Mouse (Mus musculus): ENCODE measurements around the gene Traf3. TPM values are rescaled to one million over a fixed set of nuclear protein-coding genes. Genes with fewer than 3 reads are reported as not detected.

Traf3 gene
- polyA plus RNA-seq, 1 experiment, result 29.8 TPM

DNA sequence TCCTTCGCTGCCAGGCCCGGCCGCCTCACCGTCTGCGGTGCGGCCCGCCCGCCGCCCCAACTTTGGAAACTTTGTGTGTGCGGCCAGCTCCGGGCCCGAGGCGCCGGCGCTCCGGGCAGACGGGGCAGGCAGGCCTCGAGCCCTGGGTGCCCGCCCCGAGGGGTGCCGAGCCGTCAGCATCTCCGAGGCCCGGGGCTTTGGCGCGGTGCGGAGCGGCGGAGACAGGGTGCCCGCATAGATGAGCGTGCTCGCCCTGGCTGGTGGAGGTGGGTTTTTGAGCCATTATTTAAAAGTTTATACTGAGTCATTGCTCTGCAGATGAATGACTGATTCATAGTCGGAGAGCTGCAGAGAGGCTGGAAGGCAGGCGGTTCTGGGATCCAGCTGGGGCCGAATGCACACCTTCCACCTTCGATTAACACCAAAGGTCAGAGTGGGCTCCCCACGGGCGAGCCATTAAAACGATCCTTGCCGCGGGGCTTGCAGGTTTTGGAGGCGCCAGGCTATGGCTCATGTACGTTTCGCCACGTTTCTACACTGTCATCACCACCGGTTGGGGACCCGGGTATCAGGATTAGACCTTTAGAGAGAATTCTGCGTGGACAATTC, 615 bp downstream of the Traf3 start:
- WGBS, result 1% methylated on average over 44 of the region's 48 CpGs

DNA sequence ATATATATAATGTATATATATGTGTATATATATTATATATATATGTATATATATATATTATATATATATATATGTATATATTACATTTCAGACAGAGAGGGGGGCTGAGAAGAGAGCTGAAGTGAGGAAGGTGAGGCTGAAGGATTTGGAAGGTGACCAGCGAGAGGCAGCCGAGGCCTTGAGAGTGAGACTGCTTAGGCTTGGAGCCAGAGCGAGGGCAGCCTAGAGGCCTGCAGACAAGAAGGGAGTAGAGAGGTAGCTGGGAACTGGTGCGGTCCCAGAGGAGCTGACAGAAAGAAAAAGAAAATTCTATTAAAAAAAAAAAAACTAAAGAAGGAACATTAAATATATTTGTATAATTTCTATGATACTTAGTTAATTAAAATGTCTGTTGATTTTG, 2.7 kb downstream of the Traf3 start:
- Histone ChIP-seq H3K4me1 (ENCODE audit: control insufficient read depth, insufficient read depth, low read length) (no peaks in the 10 kb centered on the region; the same call in 1 of the 2 replicates), H3K27ac (ENCODE audit: insufficient read depth, low read length) (no peak overlapping the region), H3K27me3 (ENCODE audit: control insufficient read depth, insufficient read depth, low read length) (no peaks in the 10 kb centered on the region), H3K4me3 (replicated peaks; ENCODE audit: insufficient read depth, low read depth, low read length) (no peak overlapping the region)
- peak; percentile 37 to 50 for DNase-seq
- WGBS, result 46% methylated on average over 4 of the region's 4 CpGs
- TF ChIP-seq CTCF (IDR thresholded peaks at IDR 0.05; ENCODE audit: borderline replicate concordance, insufficient read depth, low read depth, low read length) (no peak), POLR2A (IDR thresholded peaks at IDR 0.05; ENCODE audit: borderline replicate concordance, insufficient read depth, low read length) (no peak)

More for the DNA sequence above, 615 bp downstream of the Traf3 start:
- H3K4me1 ChIP-seq (ENCODE audit: control insufficient read depth, insufficient read depth, low read length), result peaks cover 4% of the 10 kb centered on the region; the same call in 1 of the 2 replicates
- no peaks in the 10 kb centered on the region for H3K27me3 ChIP-seq (ENCODE audit: control insufficient read depth, insufficient read depth, low read length)
- DNase-seq, result peak; percentile 41 to 62
- peak overlapping the region; percentile 71 for H3K4me3 ChIP-seq (replicated peaks; ENCODE audit: insufficient read depth, low read depth, low read length)
- TF ChIP-seq POLR2A (IDR thresholded peaks at IDR 0.05; ENCODE audit: borderline replicate concordance, insufficient read depth, low read length), result no peak
- TF ChIP-seq CTCF (IDR thresholded peaks at IDR 0.05; ENCODE audit: borderline replicate concordance, insufficient read depth, low read depth, low read length), result no peak
- H3K27ac ChIP-seq (ENCODE audit: insufficient read depth, low read length), result no peak overlapping the region

DNA sequence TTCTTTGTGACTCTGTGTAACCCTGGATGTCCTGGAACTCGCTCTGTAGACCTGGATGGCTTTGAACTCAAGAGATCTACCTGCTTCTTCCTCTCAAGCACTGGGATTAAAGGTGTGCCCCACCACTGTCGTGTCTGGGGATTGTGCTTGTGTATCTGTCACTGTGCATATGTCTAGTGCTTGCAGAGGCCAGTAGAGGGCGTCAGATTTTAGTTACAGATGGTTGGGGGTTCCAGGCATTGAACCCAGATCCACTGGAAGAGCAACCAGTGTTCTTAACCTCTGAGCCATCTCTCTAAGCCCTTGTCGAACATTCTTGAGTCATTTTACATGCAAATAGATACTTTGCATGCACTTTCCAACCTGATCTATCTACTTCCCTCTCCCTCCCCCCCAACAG, 12.6 kb downstream of the Traf3 start:
- TF ChIP-seq POLR2A (IDR thresholded peaks at IDR 0.05; ENCODE audit: borderline replicate concordance, insufficient read depth, low read length) (no peak), CTCF (IDR thresholded peaks at IDR 0.05; ENCODE audit: borderline replicate concordance, insufficient read depth, low read depth, low read length) (no peak)
- Histone ChIP-seq H3K4me3 (replicated peaks; ENCODE audit: insufficient read depth, low read depth, low read length) (no peak overlapping the region), H3K27me3 (ENCODE audit: control insufficient read depth, insufficient read depth, low read length) (no peaks in the 10 kb centered on the region), H3K4me1 (ENCODE audit: control insufficient read depth, insufficient read depth, low read length) (no peaks in the 10 kb centered on the region), H3K27ac (ENCODE audit: insufficient read depth, low read length) (no peak overlapping the region)
- no peak for DNase-seq
- WGBS, result 79% methylated on average over 4 of the region's 4 CpGs

DNA sequence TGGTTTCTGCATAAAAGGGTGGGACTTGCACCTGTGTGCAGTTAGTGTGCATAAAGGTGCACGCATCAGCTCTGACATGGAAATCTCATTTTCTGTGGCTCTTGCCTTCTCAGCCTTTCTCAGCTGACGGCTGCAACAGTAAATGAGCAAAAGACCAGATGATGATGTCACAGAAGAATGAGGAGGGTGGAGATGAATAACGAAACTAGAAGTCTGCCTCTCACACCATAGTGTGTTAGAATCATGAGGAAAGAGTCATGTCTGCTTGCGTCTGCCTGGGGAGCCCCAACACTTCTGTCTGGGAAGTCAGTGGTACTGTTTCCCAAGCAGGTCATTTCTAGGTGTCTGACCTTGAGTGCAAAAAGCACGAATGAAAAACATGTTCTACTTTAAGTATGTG, 15.7 kb downstream of the Traf3 start:
- WGBS, result 86% methylated on average over 5 of the region's 5 CpGs
- Histone ChIP-seq H3K4me1 (ENCODE audit: control insufficient read depth, insufficient read depth, low read length) (peaks cover 6% of the 10 kb centered on the region), H3K27me3 (ENCODE audit: control insufficient read depth, insufficient read depth, low read length) (no peaks in the 10 kb centered on the region), H3K27ac (ENCODE audit: insufficient read depth, low read length) (no peak overlapping the region), H3K4me3 (replicated peaks; ENCODE audit: insufficient read depth, low read depth, low read length) (no peak overlapping the region)
- TF ChIP-seq POLR2A (IDR thresholded peaks at IDR 0.05; ENCODE audit: borderline replicate concordance, insufficient read depth, low read length) (no peak), CTCF (IDR thresholded peaks at IDR 0.05; ENCODE audit: borderline replicate concordance, insufficient read depth, low read depth, low read length) (no peak)
- DNase-seq, result no peak

DNA sequence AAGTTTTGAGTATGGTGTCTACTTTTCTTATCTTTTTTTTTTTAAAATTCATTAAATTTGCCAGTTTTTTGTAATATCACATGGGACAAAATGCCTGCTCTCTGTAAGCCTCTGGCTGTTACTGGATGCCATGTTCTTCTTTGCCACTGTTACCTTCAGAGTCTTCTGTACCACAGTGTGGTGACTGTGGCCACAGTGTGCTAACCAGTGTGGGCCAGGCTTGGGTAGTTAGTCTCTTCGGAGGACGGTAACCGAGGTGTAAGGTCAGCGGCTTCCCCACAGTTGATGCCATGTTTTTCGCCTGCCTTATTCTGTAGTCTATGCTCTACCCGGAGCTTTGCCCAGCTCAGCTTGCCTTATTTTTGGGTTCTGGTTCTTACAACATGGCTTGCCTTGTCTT, 16.2 kb downstream of the Traf3 start:
- peaks cover 6% of the 10 kb centered on the region for H3K4me1 ChIP-seq (ENCODE audit: control insufficient read depth, insufficient read depth, low read length)
- H3K27ac ChIP-seq (ENCODE audit: insufficient read depth, low read length), result no peak overlapping the region
- WGBS, result 95% methylated on average over 6 of the region's 6 CpGs
- no peak for TF ChIP-seq CTCF (IDR thresholded peaks at IDR 0.05; ENCODE audit: borderline replicate concordance, insufficient read depth, low read depth, low read length)
- no peak overlapping the region for H3K4me3 ChIP-seq (replicated peaks; ENCODE audit: insufficient read depth, low read depth, low read length)
- DNase-seq, result no peak
- H3K27me3 ChIP-seq (ENCODE audit: control insufficient read depth, insufficient read depth, low read length), result no peaks in the 10 kb centered on the region

DNA sequence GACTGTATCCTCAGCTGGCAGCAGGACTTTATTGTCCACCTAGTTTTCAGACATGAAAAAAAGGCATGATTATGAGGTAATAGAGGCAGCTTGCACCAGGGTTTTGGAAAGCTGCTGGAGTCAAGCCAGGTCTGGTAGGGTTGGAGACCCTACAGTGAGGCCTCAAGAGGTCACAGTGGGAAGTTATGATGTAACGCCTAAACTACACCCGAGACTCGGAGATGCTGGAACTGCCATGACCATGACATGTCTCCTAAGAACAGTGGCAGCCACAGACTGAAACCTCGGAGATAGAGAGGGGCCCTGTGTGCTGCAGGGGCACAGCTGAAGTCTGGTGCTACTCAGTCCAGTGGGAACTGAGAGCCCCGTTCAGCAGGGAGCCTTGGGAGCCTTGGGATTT, 18.3 kb downstream of the Traf3 start, which contains the start of gene 4930595D18Rik:
4930595D18Rik (minus strand) TSS at position 16 of the 400 bp plus-strand sequence.
- Histone ChIP-seq H3K27me3 (ENCODE audit: control insufficient read depth, insufficient read depth, low read length) (no peaks in the 10 kb centered on the region), H3K4me3 (replicated peaks; ENCODE audit: insufficient read depth, low read depth, low read length) (no peak within 1 kb of the TSS), H3K27ac (ENCODE audit: insufficient read depth, low read length) (no peak within 1 kb of the TSS), H3K4me1 (ENCODE audit: control insufficient read depth, insufficient read depth, low read length) (peaks cover 6% of the 10 kb centered on the region)
- DNase-seq, result peak in 1 of 2 experiments; percentile 29
- TF ChIP-seq CTCF (IDR thresholded peaks at IDR 0.05; ENCODE audit: borderline replicate concordance, insufficient read depth, low read depth, low read length) (no peak), POLR2A (IDR thresholded peaks at IDR 0.05; ENCODE audit: borderline replicate concordance, insufficient read depth, low read length) (no peak)
- 47% methylated on average over 5 of the region's 5 CpGs for WGBS

DNA sequence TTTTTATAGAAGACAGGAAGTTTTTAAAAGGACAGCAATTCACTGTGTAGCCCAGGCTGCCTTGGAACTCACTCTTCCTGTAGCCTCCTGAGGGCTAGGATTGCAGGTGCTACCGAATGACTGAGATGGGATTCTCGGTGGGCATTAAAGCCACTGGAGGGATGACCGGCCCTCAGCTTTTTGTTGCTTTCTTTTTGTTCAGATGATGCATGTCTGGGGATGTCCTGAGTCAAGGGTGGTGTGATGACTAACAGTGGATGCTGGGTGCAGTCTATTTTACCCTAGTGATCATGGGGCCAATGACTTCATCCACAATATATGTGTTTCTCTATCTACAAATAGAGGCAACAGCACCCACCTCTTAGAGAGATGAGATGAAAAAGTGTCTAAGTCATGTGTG, 20.8 kb downstream of the Traf3 start:
- Histone ChIP-seq H3K4me1 (ENCODE audit: control insufficient read depth, insufficient read depth, low read length) (peaks cover 11% of the 10 kb centered on the region), H3K4me3 (replicated peaks; ENCODE audit: insufficient read depth, low read depth, low read length) (no peak overlapping the region), H3K27me3 (ENCODE audit: control insufficient read depth, insufficient read depth, low read length) (no peaks in the 10 kb centered on the region), H3K27ac (ENCODE audit: insufficient read depth, low read length) (no peak overlapping the region)
- DNase-seq, result no peak
- TF ChIP-seq CTCF (IDR thresholded peaks at IDR 0.05; ENCODE audit: borderline replicate concordance, insufficient read depth, low read depth, low read length) (no peak), POLR2A (IDR thresholded peaks at IDR 0.05; ENCODE audit: borderline replicate concordance, insufficient read depth, low read length) (no peak)
- WGBS, result 90% methylated on average over 3 of the region's 3 CpGs

DNA sequence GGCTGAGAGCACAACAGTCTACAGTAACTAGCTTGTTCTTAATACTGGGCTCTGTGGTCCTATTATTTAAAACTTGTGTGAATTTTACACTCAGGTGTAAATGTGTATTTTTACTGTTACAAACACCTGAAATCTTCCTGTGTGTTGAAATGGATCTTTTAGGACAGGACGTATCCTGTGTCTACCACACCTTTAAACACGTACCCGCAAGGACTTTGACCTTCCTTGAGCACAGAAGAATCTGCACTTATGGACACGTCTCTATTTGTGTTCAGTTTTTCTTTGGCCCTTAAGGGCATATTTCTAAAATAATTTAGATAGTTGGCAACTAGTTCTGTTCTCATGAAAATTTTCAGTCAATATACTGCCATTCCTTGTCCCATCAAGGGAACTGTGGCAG, 22.1 kb downstream of the Traf3 start:
- TF ChIP-seq CTCF (IDR thresholded peaks at IDR 0.05; ENCODE audit: borderline replicate concordance, insufficient read depth, low read depth, low read length), result no peak
- no peak for TF ChIP-seq POLR2A (IDR thresholded peaks at IDR 0.05; ENCODE audit: borderline replicate concordance, insufficient read depth, low read length)
- Histone ChIP-seq H3K27me3 (ENCODE audit: control insufficient read depth, insufficient read depth, low read length) (no peaks in the 10 kb centered on the region), H3K4me3 (replicated peaks; ENCODE audit: insufficient read depth, low read depth, low read length) (no peak overlapping the region), H3K27ac (ENCODE audit: insufficient read depth, low read length) (no peak overlapping the region), H3K4me1 (ENCODE audit: control insufficient read depth, insufficient read depth, low read length) (peaks cover 17% of the 10 kb centered on the region)
- WGBS, result 98% methylated on average over 4 of the region's 4 CpGs
- DNase-seq, result no peak

Data from cerebellum, adult 2 months (tissue).